Mouse (Mus musculus) lung, postnatal 0 days (tissue): ENCODE measurements around the gene Spc25. TPM values are rescaled to one million over a fixed set of nuclear protein-coding genes. Genes with fewer than 3 reads are reported as not detected.

ENCODE experiments used
- ATAC-seq: fragments of 200-750 bp; cut with Nextera tagmentation; 2 replicates; pipeline ENCODE4 v1.8.0; 2017; ENCODE audit warnings: moderate library complexity
- DNase-seq: peaks from one replicate; pipeline ENCODE4 v3.0.0-alpha.2; 2016; ENCODE audit warnings: low spot score
- H3K27ac ChIP-seq: fragments of 300-500 bp; sonication (generic); 2 replicates; pipeline ENCODE4 v1.5.1; 2014; ENCODE audit warnings: antibody characterized with exemption, mild to moderate bottlenecking, low read length, mixed read lengths
- H3K27me3 ChIP-seq: fragments of 300-500 bp; sonication (generic); replicated peaks from 2 replicates; pipeline ENCODE4 v1.6.1; 2014; ENCODE audit warnings: low read length, mixed read lengths; ENCODE audit not compliant: insufficient read depth
- H3K36me3 ChIP-seq: fragments of 300-500 bp; sonication (generic); 2 replicates; pipeline ENCODE4 v1.6.1; 2014; ENCODE audit warnings: low read length, mixed read lengths; ENCODE audit not compliant: insufficient read depth
- H3K4me1 ChIP-seq: fragments of 300-500 bp; sonication (generic); 2 replicates; pipeline ENCODE4 v1.6.1; 2014; ENCODE audit warnings: antibody characterized with exemption, low read depth, low read length, mixed read lengths; ENCODE audit not compliant: insufficient read depth
- H3K4me2 ChIP-seq: fragments of 300-500 bp; sonication (generic); replicated peaks from 2 replicates; pipeline ENCODE4 v1.6.1; 2014; ENCODE audit warnings: low read depth, mild to moderate bottlenecking, low read length, moderate library complexity, mixed read lengths
- H3K4me3 ChIP-seq: fragments of 300-500 bp; sonication (generic); 2 replicates; pipeline ENCODE4 v1.5.1; 2014; ENCODE audit warnings: low read depth, low read length
- H3K9ac ChIP-seq: fragments of 300-500 bp; sonication (generic); replicated peaks from 2 replicates; pipeline ENCODE4 v1.6.1; 2014; ENCODE audit warnings: low read depth, mild to moderate bottlenecking
- H3K9me3 ChIP-seq: fragments of 300-500 bp; sonication (generic); 2 replicates; pipeline ENCODE4 v1.6.1; 2016; ENCODE audit warnings: low read length, mixed read lengths
- CTCF ChIP-seq: IDR thresholded peaks from 2 replicates; pipeline ENCODE4 v1.5.1; 2016; ENCODE audit warnings: antibody characterized with exemption, mild to moderate bottlenecking
- EP300 ChIP-seq: IDR thresholded peaks from 2 replicates; pipeline ENCODE4 v1.6.1; 2016; ENCODE audit warnings: antibody characterized with exemption, mild to moderate bottlenecking, control low read depth
- WGBS: fragments of 180-500 bp; shearing (Covaris S2); extraction: QIAGEN DNeasy Blood & Tissue Kit; methylation state at CpG from one replicate; pipeline ENCODE4 v1.1.7; 2014; 5-methylcytosine and 5-hydroxymethylcytosine counted together
- polyA plus RNA-seq: library from polyadenylated mRNA; unstranded; fragments of >200 nt; fragmentation: Nextera tagmentation; extraction: Ambion mirVana; gene quantifications from 2 replicates; pipeline ENCODE4 v1.2.1, GENCODE M21; 2015

Spc25 gene
- polyA plus RNA-seq, 1 experiment from 2014 or later: 11.1 TPM

- DNase-seq (no peak), ATAC-seq (no peak)
- no peak overlapping the region for H3K4me3 ChIP-seq
- no peak overlapping the region for H3K4me2 ChIP-seq
- no peak overlapping the region for H3K9ac ChIP-seq
- H3K9me3 ChIP-seq: no peaks in the 10 kb centered on the region
- no peak overlapping the region for H3K27ac ChIP-seq
- H3K4me1 ChIP-seq: no peaks in the 10 kb centered on the region
- no peak for TF ChIP-seq EP300
- no peak for TF ChIP-seq CTCF
- H3K36me3 ChIP-seq: no peaks in the 10 kb centered on the region
- H3K27me3 ChIP-seq: no peaks in the 10 kb centered on the region
These were observed 26.1 kb upstream of the Spc25 start for GRCm38 (mm10) chr2:69232101-69232500.

- H3K27me3 ChIP-seq: no peaks in the 10 kb centered on the region
- no peak overlapping the region for H3K4me3 ChIP-seq
- H3K9ac ChIP-seq: no peak overlapping the region
- no peak overlapping the region for H3K4me2 ChIP-seq
- no peak for DNase-seq
- no peak for TF ChIP-seq CTCF
- TF ChIP-seq EP300: no peak
- ATAC-seq: no peak
- H3K9me3 ChIP-seq: no peaks in the 10 kb centered on the region
- H3K4me1 ChIP-seq: no peaks in the 10 kb centered on the region
- 69% methylated on average over 2 of the region's 2 CpGs for WGBS
- H3K27ac ChIP-seq: no peak overlapping the region
- H3K36me3 ChIP-seq: no peaks in the 10 kb centered on the region
These were observed 24.1 kb upstream of the Spc25 start for GRCm38 (mm10) chr2:69230137-69230536.

GRCm38 (mm10) chr2:69228635-69229034 is 22.6 kb upstream of the Spc25 start:
- Histone ChIP-seq H3K4me3 (no peak overlapping the region), H3K4me1 (no peaks in the 10 kb centered on the region), H3K27me3 (no peaks in the 10 kb centered on the region), H3K4me2 (no peak overlapping the region), H3K27ac (no peak overlapping the region), H3K9me3 (no peaks in the 10 kb centered on the region), H3K9ac (no peak overlapping the region), H3K36me3 (no peaks in the 10 kb centered on the region)
- DNase-seq (no peak), ATAC-seq (no peak)
- 77% methylated on average over 6 of the region's 6 CpGs for WGBS
- TF ChIP-seq CTCF (no peak), EP300 (no peak)

GRCm38 (mm10) chr2:69226876-69227275 is 20.9 kb upstream of the Spc25 start:
- Histone ChIP-seq H3K4me2 (no peak overlapping the region), H3K9ac (no peak overlapping the region), H3K4me1 (no peaks in the 10 kb centered on the region), H3K27me3 (no peaks in the 10 kb centered on the region), H3K9me3 (no peaks in the 10 kb centered on the region), H3K36me3 (no peaks in the 10 kb centered on the region), H3K4me3 (no peak overlapping the region), H3K27ac (no peak overlapping the region)
- DNase-seq (no peak), ATAC-seq (no peak)
- whole genome bisulfite sequencing: 84% methylated on average over 9 of the region's 9 CpGs
- TF ChIP-seq EP300 (no peak), CTCF (no peak)

GRCm38 (mm10) chr2:69224724-69225123 is 18.7 kb upstream of the Spc25 start:
- TF ChIP-seq EP300 (no peak), CTCF (no peak)

GRCm38 (mm10) chr2:69222815-69223214 is 16.8 kb upstream of the Spc25 start:
- Histone ChIP-seq H3K4me3 (no peak overlapping the region), H3K27me3 (no peaks in the 10 kb centered on the region), H3K27ac (no peak overlapping the region), H3K9ac (no peak overlapping the region), H3K36me3 (no peaks in the 10 kb centered on the region), H3K9me3 (no peaks in the 10 kb centered on the region), H3K4me2 (no peak overlapping the region), H3K4me1 (no peaks in the 10 kb centered on the region)
- WGBS: 66% methylated on average over 10 of the region's 10 CpGs
- no peak for DNase-seq
- no peak for ATAC-seq
- TF ChIP-seq CTCF: no peak
- TF ChIP-seq EP300: no peak

More at GRCm38 (mm10) chr2:69224724-69225123, 18.7 kb upstream of the Spc25 start:
- Histone ChIP-seq H3K4me3 (no peak overlapping the region), H3K9ac (no peak overlapping the region), H3K36me3 (no peaks in the 10 kb centered on the region), H3K9me3 (no peaks in the 10 kb centered on the region), H3K4me1 (no peaks in the 10 kb centered on the region), H3K27ac (no peak overlapping the region), H3K4me2 (no peak overlapping the region), H3K27me3 (no peaks in the 10 kb centered on the region)
- DNase-seq (no peak), ATAC-seq (no peak)
- WGBS: 46% methylated on average over 2 of the region's 2 CpGs

- Histone ChIP-seq H3K4me1 (no peaks in the 10 kb centered on the region), H3K4me2 (no peak overlapping the region), H3K9me3 (no peaks in the 10 kb centered on the region), H3K9ac (no peak overlapping the region), H3K4me3 (no peak overlapping the region), H3K36me3 (no peaks in the 10 kb centered on the region), H3K27me3 (no peaks in the 10 kb centered on the region), H3K27ac (no peak overlapping the region)
- ATAC-seq (no peak), DNase-seq (no peak)
- TF ChIP-seq CTCF (no peak), EP300 (no peak)
- 64% methylated on average over 5 of the region's 5 CpGs for WGBS
These were observed 15.9 kb upstream of the Spc25 start for GRCm38 (mm10) chr2:69221868-69222416.
